Mouse (Mus musculus) lung, embryonic 15.5 days (tissue): ENCODE results near the gene 3830406C13Rik. TPM values are rescaled to one million over a fixed set of nuclear protein-coding genes. Genes with fewer than 3 reads are reported as not detected.
"Not testable (repeated sequence)": the region's sequence is repeated elsewhere in the genome, so short reads cannot be mapped to it uniquely, and the experiment has no call there.

Experiments
- ATAC-seq: fragments of 200-750 bp; cut with Nextera tagmentation; 2 replicates; pipeline ENCODE4 v1.8.0; 2017; ENCODE audit warnings: moderate number of reproducible peaks, borderline replicate concordance; ENCODE audit not compliant: low FRiP score, low TSS enrichment; ENCODE audit errors: extremely low read depth
- H3K27ac ChIP-seq: fragments of 300-500 bp; sonication (generic); 2 replicates; pipeline ENCODE4 v1.5.1; 2015; ENCODE audit warnings: moderate library complexity, mild to moderate bottlenecking, inconsistent platforms
- H3K27me3 ChIP-seq: fragments of 300-500 bp; sonication (generic); 2 replicates; pipeline ENCODE4 v1.6.1; 2015; ENCODE audit warnings: inconsistent platforms
- H3K36me3 ChIP-seq: fragments of 300-500 bp; sonication (generic); 2 replicates; pipeline ENCODE4 v1.6.1; 2015; ENCODE audit warnings: inconsistent platforms
- H3K4me1 ChIP-seq: fragments of 300-500 bp; sonication (generic); 2 replicates; pipeline ENCODE4 v1.6.1; 2015; ENCODE audit warnings: inconsistent platforms
- H3K4me2 ChIP-seq: fragments of 300-500 bp; sonication (generic); 2 replicates; pipeline ENCODE4 v1.6.1; 2015; ENCODE audit warnings: inconsistent platforms, mild to moderate bottlenecking, moderate library complexity
- H3K4me3 ChIP-seq: fragments of 300-500 bp; sonication (generic); 2 replicates; pipeline ENCODE4 v1.5.1; 2015; ENCODE audit warnings: mild to moderate bottlenecking, inconsistent platforms
- H3K9ac ChIP-seq: fragments of 300-500 bp; sonication (generic); 2 replicates; pipeline ENCODE4 v1.6.1; 2015; ENCODE audit warnings: inconsistent platforms
- H3K9me3 ChIP-seq: fragments of 300-500 bp; sonication (generic); 2 replicates; pipeline ENCODE4 v1.6.1; 2016; ENCODE audit warnings: inconsistent platforms
- WGBS: fragments of 180-500 bp; shearing (Covaris S2); methylation state at CpG from one replicate; pipeline ENCODE4 v1.1.7; 2015; 5-methylcytosine and 5-hydroxymethylcytosine counted together
- polyA plus RNA-seq: library from polyadenylated mRNA; unstranded; fragments of >200 nt; fragmentation: Nextera tagmentation; extraction: Ambion mirVana; gene quantifications from 2 replicates; pipeline ENCODE4 v1.2.1, GENCODE M21; 2015

3830406C13Rik gene
- polyA plus RNA-seq: 41.4 and 45.9 TPM in 2 replicates

DNA sequence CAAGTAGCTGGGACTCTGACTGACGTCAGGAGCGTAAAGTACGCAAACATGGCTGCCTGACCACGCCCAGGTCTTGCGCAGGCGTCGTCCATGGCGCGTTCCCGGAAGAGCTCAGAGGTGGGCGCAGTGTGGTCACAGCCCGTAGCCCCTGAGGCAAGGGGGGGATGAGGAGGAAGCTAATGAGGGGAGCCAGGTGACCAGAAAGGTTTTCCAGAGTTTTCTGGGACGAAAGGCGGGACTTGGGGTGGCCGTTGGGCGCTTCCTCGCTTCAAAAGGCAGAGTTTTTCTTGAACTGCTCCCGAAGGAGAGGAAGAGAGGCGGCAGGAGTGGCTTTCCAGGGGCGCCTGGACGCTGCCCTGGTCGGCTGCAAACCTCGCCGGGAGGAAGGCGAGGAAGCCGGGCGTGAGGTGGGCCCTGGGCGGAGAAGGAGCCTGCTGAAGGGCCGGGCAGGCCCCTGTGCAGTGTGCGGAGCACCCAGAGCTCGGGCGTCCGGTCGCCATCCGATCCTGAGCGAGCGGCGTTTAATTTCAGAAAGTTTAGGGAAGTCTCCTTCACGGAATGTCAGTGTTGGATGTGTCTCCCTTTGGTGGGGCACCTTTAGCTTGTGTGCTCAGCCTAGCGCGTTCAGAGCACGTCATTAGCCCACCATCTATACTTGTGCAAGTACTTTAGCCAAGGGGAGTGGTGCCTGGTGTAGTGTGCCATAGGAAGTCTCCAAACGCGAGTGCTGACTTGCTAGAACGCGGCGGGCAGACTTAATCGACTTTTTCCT lies at the start of gene 3830406C13Rik:
TSS of gene 3830406C13Rik (plus strand) at position 33 of the 772 bp plus-strand sequence.
- H3K4me1 ChIP-seq: no peaks in the 10 kb centered on the region
- peak within 1 kb of the TSS; percentile 62 for H3K4me2 ChIP-seq
- H3K27me3 ChIP-seq: no peaks in the 10 kb centered on the region
- H3K36me3 ChIP-seq: no peaks in the 10 kb centered on the region
- no peaks in the 10 kb centered on the region for H3K9me3 ChIP-seq
- under 1% methylated on average over 48 of the region's 48 CpGs for WGBS
- ATAC-seq: peak; percentile 98
- peak within 1 kb of the TSS; percentile 98 for H3K27ac ChIP-seq
- H3K4me3 ChIP-seq: peak within 1 kb of the TSS; percentile 78
- peak within 1 kb of the TSS; percentile 87 for H3K9ac ChIP-seq

DNA sequence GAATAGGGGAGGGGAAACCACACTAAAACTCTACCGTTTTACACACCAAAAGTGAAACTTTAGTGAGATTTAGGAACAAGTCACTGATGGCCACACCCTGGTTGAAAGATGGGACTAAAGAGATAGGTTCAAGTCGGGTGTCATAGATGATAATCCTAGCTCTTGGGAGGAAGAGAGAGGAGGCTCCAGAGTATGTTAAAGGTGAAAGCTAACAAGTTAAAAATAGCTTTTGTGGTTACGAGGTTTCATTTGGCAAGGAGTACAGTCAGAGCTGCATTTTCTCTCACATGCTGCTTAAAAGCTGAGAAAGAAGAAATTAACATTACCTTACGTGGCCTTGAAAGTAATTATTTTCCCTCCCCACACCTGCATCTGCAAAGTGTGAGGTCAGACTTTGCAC lies 40.2 kb upstream of the 3830406C13Rik start:
- Histone ChIP-seq H3K4me1 (no peaks in the 10 kb centered on the region), H3K4me3 (no peak overlapping the region), H3K36me3 (no peaks in the 10 kb centered on the region), H3K27ac (no peak overlapping the region), H3K9ac (no peak overlapping the region), H3K27me3 (no peaks in the 10 kb centered on the region), H3K9me3 (no peaks in the 10 kb centered on the region), H3K4me2 (no peak overlapping the region)
- ATAC-seq: no peak
- 59% methylated on average over 4 of the region's 4 CpGs for WGBS

DNA sequence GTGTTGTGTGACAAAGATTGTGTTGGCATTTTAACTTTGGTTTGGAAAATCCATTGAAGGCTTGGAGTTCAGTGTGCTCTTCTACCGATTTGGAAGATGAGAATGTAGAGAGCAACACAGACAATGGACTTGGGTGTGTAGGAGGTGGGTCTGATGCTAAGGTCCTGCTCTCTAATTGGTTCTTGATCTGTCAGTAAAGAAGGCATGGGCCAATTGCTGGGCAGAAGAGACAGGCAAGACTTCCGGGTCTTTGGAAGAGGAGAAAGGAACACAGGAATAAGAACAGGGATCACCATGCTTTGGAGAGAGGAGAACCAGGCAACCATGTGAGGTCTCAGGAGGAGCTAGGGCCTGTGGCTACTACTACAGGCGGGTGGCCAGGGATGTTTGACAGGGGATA lies 7.9 kb upstream of the 3830406C13Rik start:
- ATAC-seq: no peak
- H3K4me2 ChIP-seq: no peak overlapping the region
- no peaks in the 10 kb centered on the region for H3K36me3 ChIP-seq
- WGBS: 50% methylated on average over 3 of the region's 3 CpGs
- no peaks in the 10 kb centered on the region for H3K27me3 ChIP-seq
- no peaks in the 10 kb centered on the region for H3K4me1 ChIP-seq
- H3K9me3 ChIP-seq: no peaks in the 10 kb centered on the region
- no peak overlapping the region for H3K9ac ChIP-seq
- H3K27ac ChIP-seq: no peak overlapping the region
- H3K4me3 ChIP-seq: no peak overlapping the region

DNA sequence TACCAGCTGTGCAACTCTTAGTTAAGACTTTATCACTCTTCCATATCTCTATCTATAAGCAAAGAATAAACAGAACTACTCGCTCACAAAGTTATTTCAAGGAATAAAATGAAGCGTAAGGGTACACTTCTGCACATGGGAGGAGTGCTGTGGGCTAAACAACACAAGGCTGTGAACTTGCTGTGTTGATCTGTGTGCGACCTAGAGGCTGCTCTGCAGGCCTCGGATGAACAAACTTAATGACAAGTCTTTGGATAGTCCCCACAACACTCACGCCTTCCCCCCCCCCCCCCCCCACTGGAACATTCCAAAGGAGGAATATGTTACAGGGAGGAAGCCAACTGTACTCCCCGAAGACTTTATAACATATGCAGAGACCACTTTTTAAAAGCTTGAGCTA lies 332 bp upstream of the 3830406C13Rik start, which contains the start of gene Gm49355:
TSS of gene Gm49355 (plus strand) at position 336 of the 400 bp plus-strand sequence.
- H3K4me3 ChIP-seq: peak within 1 kb of the TSS; percentile 78
- 61% methylated on average over 6 of the region's 6 CpGs for WGBS
- no peaks in the 10 kb centered on the region for H3K36me3 ChIP-seq
- H3K4me1 ChIP-seq: no peaks in the 10 kb centered on the region
- no peaks in the 10 kb centered on the region for H3K27me3 ChIP-seq
- H3K9ac ChIP-seq: peak within 1 kb of the TSS; percentile 87
- ATAC-seq: no peak
- H3K27ac ChIP-seq: peak within 1 kb of the TSS; percentile 98
- H3K9me3 ChIP-seq: no peaks in the 10 kb centered on the region
- H3K4me2 ChIP-seq: peak within 1 kb of the TSS; percentile 62

DNA sequence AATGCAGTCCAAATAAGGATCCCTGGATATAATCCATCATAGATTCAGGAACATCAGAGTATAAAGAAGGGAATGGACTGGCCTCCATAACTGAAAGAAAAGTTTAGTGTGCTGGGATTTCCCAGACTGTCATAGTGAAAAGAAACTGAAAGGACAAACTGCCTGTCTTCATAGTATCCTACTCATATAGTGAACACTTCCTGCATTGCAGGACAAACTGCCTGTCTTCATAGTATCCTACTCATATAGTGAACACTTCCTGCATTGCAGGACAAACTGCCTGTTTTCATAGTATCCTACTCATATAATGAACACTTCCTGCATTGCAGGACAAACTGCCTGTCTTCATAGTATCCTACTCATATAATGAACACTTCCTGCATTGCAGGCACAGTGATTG lies 5.8 kb downstream of the 3830406C13Rik start:
- H3K4me3 ChIP-seq, H3K4me1 ChIP-seq, H3K9me3 ChIP-seq, H3K4me2 ChIP-seq, H3K9ac ChIP-seq, H3K27me3 ChIP-seq, H3K36me3 ChIP-seq, H3K27ac ChIP-seq, ATAC-seq: not testable (repeated sequence)

DNA sequence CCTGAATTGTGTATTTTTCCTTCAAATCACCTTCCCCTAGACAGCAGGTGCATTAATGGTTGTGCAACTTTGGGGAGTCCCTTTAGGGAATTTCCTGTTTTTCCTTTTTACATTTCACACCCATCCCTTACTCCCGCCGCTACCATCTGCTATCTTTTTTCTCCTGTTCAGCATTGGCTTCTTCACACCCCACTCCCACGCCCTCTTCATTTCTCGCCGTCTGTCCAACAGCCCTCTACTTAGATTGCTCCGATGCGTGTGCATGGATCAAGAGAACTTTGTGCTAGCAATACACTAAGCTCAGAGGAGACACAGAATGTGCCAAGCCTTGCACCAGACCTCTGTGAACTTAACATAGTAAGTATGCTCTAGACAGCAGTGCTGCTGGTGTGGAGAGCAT lies 12.4 kb downstream of the 3830406C13Rik start:
- H3K27ac ChIP-seq: no peak overlapping the region
- H3K9ac ChIP-seq: no peak overlapping the region
- H3K27me3 ChIP-seq: no peaks in the 10 kb centered on the region
- WGBS: 84% methylated on average over 7 of the region's 7 CpGs
- no peak for ATAC-seq
- no peaks in the 10 kb centered on the region for H3K4me1 ChIP-seq
- peaks cover 7% of the 10 kb centered on the region; the same call in 1 of the 2 replicates for H3K36me3 ChIP-seq
- H3K4me2 ChIP-seq: no peak overlapping the region
- H3K9me3 ChIP-seq: no peaks in the 10 kb centered on the region
- no peak overlapping the region for H3K4me3 ChIP-seq

DNA sequence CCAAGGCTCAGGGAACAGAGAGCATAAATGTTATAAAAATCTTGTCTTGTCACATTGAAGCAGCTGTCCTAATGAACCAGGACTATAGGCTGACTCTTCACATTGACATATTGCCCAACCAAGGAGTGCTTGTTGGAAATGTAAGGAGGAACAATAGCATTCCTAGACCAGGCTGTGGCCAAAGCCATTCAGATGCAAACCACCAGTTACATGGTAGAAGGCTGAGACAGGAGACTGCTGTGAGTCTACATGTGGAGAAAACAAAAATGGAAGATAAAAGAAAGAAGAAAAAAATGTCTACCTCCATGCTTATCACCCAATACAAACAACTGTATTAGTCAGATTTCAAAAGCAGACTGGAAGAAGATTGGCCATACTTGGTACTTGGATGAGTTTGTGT lies 15.2 kb downstream of the 3830406C13Rik start:
- Histone ChIP-seq H3K36me3 (no peaks in the 10 kb centered on the region), H3K27me3 (no peaks in the 10 kb centered on the region), H3K9ac (no peak overlapping the region), H3K4me2 (no peak overlapping the region), H3K4me3 (no peak overlapping the region), H3K4me1 (no peaks in the 10 kb centered on the region), H3K27ac (no peak overlapping the region), H3K9me3 (no peaks in the 10 kb centered on the region)
- no peak for ATAC-seq

DNA sequence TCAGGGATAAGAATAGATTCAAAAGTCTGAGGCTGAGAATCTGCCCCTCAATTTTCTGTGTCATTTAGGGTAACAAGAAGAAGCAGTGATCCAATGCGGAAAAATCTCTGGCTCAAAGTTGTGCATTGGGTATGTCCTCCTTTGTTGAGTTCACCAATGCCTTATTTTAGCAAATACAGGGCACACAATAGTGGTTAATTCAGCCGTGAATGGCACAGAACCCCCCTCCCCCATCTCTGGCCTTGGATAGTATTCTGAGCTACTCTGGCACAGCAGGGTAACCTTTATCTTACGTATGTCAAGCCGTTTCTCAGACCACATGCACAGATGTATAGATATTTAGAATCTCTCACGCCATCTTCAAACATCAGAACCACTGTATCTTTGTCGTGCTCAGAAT lies 15.7 kb downstream of the 3830406C13Rik start:
- ATAC-seq: no peak
- H3K4me1 ChIP-seq: no peaks in the 10 kb centered on the region

DNA sequence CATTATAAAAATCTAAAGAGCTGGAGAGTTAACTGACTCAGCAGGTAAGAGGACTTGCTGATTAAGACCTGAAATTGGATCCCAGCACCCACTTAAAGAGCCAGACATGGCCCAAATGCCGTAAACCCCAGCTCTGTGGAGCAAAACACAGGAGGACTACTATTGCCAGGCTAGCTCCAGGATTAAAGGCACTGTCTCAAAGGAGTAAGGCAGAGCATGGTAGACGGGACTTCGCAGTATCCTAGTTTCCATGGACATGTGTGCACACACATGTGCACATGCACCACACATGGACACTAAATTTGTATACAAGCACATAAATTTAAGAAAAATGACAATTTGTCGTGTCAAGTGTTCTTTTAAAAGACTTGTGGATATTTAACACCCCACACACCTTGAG lies 16.3 kb downstream of the 3830406C13Rik start:
- Histone ChIP-seq H3K9me3 (no peaks in the 10 kb centered on the region), H3K4me3 (no peak overlapping the region), H3K4me2 (no peak overlapping the region), H3K27ac (no peak overlapping the region), H3K27me3 (no peaks in the 10 kb centered on the region), H3K9ac (no peak overlapping the region), H3K36me3 (no peaks in the 10 kb centered on the region), H3K4me1 (no peaks in the 10 kb centered on the region)
- no peak for ATAC-seq
- WGBS: 75% methylated on average over 4 of the region's 4 CpGs

More for the DNA sequence above, 15.7 kb downstream of the 3830406C13Rik start:
- no peaks in the 10 kb centered on the region for H3K27me3 ChIP-seq
- no peak overlapping the region for H3K4me2 ChIP-seq
- WGBS: 80% methylated on average over 6 of the region's 6 CpGs
- H3K9ac ChIP-seq: no peak overlapping the region
- no peak overlapping the region for H3K27ac ChIP-seq
- no peaks in the 10 kb centered on the region for H3K36me3 ChIP-seq
- no peak overlapping the region for H3K4me3 ChIP-seq
- H3K9me3 ChIP-seq: no peaks in the 10 kb centered on the region

DNA sequence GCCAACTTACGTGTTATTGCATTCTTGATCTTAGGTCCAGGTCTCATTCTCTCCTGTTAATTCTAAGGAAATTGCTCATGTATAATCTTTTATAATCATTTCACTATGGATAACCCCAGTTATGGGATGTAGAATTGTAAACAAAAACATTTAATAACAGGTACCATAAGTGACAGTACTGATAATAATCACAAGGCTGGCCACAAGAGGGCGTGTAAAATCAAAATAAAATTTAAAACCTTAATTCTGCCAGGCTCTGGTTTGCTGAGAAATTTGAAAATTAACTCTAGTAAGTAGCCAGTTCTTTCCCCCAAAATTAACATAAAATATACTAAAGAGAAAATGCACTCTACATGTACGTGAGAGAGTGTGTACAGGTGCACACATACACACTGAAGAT lies 16.7 kb downstream of the 3830406C13Rik start:
- no peaks in the 10 kb centered on the region for H3K27me3 ChIP-seq
- no peaks in the 10 kb centered on the region for H3K36me3 ChIP-seq
- no peak for ATAC-seq
- H3K9me3 ChIP-seq: no peaks in the 10 kb centered on the region
- no peak overlapping the region for H3K9ac ChIP-seq
- 66% methylated on average over 3 of the region's 3 CpGs for WGBS
- H3K4me2 ChIP-seq: no peak overlapping the region
- H3K4me1 ChIP-seq: no peaks in the 10 kb centered on the region
- no peak overlapping the region for H3K27ac ChIP-seq
- no peak overlapping the region for H3K4me3 ChIP-seq

DNA sequence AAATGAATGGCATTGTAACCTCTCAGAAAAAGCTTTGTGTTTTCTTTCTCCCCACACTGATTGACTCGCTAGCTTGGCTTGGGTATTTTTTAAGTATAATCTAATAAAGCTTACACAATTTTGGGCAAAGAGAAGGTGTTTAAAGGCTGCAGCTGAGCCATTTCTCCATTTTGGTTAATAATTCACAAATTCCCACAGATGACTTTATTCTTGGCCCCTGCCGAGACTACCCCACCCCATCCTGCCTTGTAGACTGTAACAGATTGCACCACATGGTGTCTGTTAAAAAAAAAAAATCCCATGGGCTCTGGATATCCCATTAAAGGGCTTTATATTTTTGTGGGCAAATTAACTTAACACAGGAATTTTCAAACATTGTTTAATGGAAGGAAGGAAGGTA lies 19.1 kb downstream of the 3830406C13Rik start:
- Histone ChIP-seq H3K27ac (no peak overlapping the region), H3K4me1 (no peaks in the 10 kb centered on the region), H3K4me2 (no peak overlapping the region), H3K27me3 (no peaks in the 10 kb centered on the region), H3K4me3 (no peak overlapping the region), H3K9ac (no peak overlapping the region), H3K36me3 (no peaks in the 10 kb centered on the region), H3K9me3 (no peaks in the 10 kb centered on the region)
- no peak for ATAC-seq
- 48% methylated on average over 2 of the region's 2 CpGs for WGBS

DNA sequence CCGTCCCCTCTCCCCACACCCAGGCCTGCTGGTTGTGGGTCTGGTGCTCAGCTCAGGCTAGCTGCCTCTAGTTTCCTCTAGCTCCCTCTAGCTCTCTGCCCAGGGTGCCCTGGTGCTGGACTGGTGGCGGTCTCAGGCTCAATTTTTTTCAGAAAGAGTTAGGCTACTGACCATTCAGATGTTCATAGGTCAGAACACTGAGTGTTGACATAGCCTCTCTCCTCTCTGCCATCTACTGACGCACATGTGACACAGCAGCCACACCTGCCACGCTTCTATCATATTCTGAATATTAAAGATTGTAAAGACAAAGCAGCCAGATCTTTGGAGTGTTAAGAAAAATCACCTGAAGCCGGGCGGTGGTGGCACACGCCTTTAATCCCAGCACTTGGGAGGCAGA lies 49.6 kb downstream of the 3830406C13Rik start:
- H3K9ac ChIP-seq: no peak overlapping the region
- 72% methylated on average over 7 of the region's 7 CpGs for WGBS
- H3K4me3 ChIP-seq: no peak overlapping the region
- no peak for ATAC-seq
- H3K27ac ChIP-seq: no peak overlapping the region
- H3K27me3 ChIP-seq: peaks cover 47% of the 10 kb centered on the region
- no peak overlapping the region for H3K4me2 ChIP-seq
- H3K4me1 ChIP-seq: no peaks in the 10 kb centered on the region
- H3K36me3 ChIP-seq: no peaks in the 10 kb centered on the region
- H3K9me3 ChIP-seq: no peaks in the 10 kb centered on the region
